Mouse (Mus musculus) retina, adult 2 months (tissue): Measurements from ENCODE around the gene Ift27.
A peak's percentile ranks its signal among the peaks of the same experiment; 100 is the strongest.

Experiments used
- DNase-seq: peaks from one replicate; pipeline ENCODE4 v3.0.0-alpha.2; 2012; ENCODE audit warnings: low read depth, low spot score

Ift27 gene

DNA sequence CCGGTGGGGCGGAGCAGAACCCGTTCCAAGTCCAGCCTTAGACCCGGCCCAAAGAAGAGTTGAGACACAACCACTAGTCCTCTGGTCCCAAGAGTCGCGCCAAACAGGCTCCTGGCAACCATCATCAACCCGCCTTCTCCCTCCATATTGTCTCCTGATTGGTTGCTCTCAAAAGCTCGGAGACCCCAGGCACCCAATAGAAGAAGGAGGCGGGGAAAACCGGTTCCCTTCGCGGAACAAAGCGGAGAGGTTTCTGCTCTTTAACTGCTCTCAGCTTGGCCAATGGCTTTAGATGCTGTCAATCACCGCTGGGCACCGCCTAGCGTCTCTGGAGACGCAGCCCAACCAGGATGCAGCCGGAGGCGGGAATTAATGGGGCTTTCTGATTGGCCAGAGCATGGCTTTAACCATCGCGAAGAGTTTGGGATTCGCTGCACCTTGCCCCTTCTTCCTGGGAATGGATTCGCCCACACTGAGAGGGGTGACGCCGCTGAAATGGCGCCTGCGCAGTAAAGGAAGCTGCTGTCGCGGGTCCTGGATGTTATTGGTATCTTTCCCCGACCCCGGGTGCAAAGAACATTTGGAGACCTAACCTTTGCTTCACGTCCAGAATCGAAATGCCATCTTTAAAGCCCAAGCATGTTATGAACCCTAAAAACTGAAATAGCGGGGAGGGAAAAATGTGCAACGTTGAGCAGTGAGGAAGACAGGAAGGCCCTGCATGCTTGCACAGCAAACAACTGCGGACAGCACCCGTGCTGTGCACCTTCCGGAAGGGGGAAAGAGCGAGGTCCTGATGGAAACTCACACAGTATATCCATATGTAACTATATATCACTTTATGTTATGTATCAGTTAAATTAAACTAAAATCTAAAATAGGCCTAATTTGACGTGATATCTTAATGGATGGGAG, at the start of gene Ift27:
TSS of gene Ift27 (minus strand) at position 136 of the 915 bp plus-strand sequence.
- peak; percentile 100 for DNase-seq

DNA sequence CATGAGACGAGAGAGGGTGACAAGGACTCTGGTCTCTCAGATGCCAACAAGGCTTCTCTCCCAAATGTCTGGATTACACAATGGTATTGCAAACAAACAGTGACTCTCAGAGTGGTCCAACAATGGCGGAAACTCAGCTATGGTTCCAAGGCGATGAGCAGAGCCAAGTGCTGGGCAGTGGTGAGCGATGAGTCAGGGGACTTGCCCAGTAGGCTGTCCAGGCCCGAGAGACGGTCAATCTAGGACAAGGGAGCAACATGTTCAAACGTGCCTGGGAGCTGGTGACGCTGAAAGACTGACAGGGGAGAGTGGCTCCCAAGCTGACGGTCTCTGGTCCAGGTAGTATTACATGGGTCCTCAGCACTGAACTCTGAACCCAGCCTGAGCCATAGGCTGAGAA, 41.4 kb upstream of the Ift27 start:
- DNase-seq = no peak

DNA sequence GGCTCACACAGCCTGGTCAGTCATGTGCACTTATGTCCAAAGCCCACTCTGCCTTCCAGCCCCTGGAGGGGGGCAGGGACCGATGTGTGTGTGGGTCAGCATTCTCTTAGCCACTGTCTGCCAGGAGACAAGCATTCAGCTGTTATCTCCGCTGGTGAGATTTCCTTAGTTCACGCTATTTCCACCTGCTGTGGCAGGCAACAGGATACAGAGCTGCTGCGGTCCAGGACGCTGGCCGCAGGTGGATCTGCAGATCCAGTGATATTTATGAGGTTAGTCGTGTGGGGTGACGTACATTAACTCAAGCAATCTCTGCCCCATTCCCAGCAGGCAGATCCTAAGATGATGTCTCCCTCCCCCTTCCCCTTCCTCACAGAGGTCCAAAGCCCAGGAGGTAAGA, 37.5 kb upstream of the Ift27 start:
- DNase-seq = no peak

DNA sequence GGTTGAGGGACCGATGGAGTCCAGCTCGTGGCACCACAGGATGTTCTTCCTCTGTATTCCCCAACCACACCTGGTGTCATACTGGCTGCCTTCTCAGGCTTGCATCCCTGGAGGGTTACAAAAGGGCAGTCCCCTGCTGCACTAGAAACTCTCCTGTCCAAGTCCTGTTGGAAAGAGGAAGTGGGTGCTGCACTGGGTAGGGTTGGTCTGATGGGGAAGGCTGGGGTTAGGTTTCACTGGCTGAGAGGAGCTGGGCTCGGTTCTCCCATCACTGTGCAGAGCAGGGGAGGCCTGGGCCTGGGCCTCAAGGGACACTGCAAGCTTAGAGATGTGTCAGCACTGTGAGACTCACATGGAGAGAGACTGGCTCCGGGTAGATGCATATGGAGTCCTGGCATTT, 36.3 kb upstream of the Ift27 start:
- DNase-seq = no peak

DNA sequence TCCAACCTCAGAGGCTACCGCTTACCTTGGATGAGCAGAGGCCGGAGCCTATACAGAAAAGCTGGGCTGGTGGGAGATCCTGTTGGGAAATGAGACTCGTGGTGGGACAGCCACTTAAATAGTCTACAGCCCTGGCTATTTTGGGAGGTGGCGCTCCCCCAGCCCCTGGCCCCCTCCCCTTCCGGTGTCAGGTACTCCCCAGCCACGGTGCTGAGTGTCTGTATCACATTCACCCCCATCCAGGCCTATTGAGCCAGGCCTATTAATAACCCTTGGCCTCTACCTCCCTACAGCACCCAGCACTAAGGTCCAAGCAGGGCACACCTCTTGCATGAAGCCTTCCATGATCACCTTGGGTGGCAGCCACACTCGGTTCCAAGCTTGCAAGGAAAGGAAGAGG, 32.4 kb upstream of the Ift27 start, which contains the start of gene Pvalb:
TSS of gene Pvalb (minus strand) at position 89 of the 400 bp plus-strand sequence.
- no peak for DNase-seq

DNA sequence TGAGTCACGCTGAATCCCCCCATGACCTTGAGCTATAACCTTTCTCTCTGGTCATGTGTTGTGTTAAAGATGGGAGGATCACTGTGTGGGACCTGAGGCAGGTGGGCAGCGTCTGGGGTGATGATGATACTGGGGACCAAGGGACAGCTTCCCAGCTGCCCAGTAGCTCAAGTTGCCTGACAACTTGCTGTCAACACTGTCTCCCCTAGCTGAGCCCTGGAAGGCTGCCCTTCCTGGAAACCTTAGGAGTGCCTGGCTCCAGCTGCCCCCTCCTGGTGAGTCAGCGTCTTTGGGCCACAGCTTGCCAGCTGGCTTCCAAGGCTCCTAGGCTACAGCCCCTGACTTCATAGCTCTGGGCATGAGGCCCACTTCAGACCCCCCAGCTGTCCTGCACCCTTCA, 31.3 kb upstream of the Ift27 start:
- no peak for DNase-seq

DNA sequence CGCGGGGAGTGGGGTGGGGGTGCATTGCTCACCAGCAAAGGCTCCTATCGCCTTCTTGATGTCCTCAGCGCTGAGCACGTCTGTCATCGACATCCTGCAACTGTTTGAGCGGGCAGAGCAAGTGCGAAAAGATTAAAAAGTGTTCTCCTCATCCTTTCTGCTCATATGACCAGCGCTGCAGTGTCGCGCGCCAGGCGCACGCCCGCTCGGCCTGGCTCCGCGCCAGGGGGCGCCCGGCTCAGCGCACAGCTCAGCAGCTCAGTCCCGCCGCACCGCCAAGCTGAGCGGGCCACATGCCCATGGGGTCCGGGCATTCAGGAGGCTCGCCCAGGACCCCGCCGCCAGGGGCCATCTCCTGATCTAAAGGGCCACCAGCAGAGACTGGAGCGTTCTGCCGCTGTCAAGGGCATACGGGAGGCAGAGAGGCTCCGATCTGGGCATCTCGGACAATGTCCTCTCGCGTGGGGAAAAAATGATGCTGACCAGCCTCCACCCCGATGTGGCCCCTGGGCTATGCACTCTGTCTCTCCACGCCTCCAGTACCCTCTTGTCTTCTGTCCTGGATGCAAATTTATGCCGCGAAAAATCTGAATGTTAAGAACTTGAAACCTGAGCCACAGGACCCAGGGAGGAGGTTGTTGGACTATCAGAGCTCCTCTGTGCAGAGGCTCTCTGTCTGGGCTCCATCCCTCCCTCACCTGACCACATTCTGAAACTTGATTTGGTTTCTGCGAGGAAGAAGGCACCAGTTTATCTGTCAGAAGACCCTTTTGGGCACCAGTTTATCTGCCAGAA, 30.3 kb upstream of the Ift27 start:
- DNase-seq = no peak

DNA sequence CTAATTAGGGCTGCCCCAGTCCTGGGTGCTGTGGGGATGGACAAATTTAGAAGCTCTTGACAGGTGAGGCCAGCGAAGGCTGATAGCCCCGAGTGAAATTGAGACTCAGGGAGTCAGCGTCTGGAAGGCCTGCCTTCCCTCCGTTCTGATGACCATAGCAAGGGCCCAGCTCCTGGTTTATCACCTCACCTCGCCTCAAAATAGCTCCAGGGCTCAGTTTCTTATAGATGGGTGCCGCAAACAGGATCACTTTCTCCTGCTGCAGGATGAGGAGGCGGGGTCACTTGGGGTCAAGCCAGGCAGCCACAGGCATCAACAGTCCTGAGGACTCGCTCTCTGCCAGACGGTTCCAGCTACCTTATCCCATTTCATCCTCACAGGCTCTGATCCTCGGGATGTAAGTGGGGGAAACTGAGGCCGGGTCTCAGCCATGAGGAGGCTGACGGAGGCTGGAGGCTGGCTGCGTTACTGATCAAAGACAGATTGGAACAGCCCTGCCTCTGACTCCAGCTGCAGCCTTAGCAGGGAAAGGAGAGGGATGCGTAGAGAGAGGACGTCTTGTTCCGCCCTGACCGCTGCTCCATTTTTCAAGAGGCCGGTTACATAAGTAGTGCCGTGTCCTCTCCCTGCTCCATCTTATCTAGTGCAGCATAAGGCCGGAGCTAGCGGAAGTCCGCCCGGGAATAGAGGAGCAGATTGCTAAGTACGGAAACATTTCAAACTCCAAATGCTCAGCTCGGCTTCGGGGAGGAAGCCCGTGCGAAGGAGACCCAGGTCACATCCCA, 21.4 kb upstream of the Ift27 start:
- DNase-seq = no peak

DNA sequence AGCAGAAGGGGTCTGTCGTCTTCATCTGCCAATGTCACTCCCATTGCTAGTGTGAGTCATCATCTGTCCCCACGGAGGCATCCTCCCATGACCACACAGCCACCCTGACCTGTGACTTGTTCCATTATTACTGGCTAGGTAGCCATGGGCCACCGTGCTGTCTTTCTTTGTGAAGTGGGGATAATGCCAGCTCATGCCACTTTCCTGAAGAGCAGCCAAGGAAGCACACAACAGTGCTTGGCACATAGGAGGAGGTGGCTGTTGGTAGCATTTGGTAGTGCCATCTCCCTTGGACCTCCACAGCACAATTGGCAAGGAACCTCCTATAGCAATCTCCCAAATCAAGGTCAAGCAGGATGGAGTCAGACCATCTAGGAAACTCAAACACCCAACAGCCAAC, 20.4 kb upstream of the Ift27 start:
- no peak for DNase-seq

DNA sequence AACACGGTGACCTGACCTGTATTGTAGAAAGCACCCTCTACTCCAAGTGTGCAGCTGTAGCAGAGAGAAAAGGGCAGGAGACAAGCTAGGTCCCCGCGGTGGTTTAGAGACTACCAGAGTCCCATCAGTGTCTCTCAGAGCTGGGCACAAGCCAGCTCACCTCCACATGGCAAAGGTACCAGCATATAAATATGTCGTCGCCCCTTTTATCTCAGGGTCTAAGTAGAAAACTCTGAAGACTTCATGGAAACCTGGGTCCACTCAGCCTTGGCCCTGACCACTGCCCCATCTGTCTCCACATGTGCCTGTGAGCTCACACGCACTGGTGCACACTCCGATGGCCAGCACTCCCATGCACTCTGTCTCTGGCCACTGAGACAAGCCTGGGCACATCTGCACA, 15.7 kb upstream of the Ift27 start:
- DNase-seq = no peak

DNA sequence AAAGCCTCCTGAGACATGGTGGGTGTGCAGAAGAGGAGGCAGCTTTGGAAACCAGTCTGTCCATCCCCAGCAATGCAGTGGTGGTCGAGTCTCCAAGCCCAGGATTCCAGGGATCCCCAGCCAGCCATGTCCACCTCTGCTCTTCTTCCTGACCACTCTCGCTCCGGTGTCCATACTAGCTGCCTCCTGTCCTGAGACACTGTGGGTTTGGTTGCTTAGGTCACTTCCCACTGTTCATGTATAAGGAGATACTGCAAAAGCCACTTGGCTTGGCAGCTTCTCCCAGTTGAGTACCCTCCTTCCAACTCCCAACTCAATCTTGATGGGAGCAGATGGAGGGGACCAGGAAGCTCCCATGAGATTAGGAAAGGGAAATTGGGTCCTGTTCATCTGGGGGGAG, 14.6 kb upstream of the Ift27 start:
- no peak for DNase-seq

DNA sequence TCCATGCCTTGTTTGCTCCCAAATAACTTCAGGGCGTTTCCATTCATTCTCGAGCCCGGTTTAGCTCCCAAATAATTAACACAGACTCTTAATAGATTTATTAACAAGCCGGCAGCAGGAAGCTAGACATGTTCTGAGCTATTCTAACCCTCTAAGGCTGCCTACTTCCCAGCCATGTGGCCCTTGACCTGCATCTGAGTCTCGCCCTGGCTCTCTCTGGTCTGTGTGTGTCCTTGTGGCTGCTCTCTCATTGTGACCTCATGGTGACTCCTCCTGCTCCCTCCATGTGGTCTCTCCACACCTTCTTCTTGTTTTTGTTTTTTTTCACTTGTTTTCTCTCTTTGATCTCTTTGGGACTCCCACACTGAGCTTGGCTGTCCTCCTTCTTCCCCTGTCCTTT, 13.0 kb upstream of the Ift27 start:
- no peak for DNase-seq

DNA sequence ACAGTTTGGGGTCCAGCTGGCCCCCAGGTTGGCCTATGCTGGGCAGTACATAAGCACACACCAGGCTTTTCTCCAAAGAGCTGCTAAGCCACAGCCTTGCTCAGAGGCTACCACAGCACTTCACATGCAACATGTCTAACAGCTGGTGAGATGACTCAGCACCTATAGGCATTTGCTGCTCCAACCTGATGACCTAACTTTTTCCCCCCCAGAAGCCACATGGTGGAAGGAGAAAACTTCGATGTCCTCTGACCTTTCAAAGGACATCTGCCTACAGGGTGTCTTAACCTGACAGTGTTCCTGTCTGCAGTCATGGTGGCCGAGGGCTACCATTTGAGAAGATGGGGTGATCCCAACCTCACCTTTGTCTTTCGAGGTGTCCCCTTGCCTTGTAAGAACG, 11.7 kb upstream of the Ift27 start:
- DNase-seq = no peak

DNA sequence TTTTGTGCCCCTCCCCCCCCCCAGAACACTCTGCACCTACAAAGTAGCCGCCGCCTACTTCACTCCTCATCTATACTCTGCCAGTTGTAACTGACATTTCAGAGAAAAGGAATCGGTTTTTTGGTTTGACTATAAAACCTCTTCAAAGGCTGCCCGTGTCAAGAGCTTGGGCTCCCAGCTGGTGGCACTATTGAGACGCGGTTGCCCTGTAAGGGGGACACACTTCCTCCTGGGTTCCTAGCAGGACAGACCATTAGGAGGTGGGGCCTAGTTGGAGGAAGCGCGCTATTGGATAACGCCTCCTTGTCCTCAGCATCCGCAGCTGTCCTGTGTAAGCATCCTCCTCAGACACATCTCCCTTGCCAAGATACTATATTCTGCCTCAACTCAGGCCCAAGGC, 10.9 kb upstream of the Ift27 start:
- DNase-seq = no peak

DNA sequence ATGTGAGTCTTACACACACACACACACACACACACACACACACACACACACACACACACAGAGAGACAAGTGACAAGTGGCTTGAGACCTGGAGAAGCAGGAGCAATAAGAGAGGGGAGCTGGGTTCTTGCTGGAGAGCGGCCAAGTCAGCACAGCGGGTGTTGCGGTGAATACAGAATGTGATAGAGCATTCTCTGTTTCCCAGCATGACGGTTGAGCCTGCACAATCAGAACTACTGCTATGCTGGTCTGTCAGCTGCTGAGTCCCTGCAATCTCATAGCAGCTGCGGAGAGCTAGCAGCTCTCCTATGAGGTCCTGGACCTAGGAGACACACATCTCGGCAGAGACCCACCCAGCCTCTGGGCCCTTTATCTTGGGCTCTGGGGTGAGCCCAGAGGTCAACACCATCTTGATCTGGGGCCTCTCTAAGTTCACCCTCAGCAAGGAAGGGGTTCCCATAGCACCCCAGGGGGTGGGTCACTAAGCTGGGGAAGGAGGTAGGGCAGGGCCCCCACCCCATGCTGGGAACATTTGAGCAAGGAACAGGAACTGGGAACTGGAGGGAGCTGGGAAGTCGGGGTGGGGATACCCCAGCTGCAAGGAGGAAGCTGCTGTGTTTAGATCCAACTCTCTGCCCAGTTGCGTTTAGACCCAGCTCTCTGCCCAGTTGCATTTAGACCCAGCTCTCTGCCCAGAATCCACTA, 7.9 kb upstream of the Ift27 start:
- no peak for DNase-seq

DNA sequence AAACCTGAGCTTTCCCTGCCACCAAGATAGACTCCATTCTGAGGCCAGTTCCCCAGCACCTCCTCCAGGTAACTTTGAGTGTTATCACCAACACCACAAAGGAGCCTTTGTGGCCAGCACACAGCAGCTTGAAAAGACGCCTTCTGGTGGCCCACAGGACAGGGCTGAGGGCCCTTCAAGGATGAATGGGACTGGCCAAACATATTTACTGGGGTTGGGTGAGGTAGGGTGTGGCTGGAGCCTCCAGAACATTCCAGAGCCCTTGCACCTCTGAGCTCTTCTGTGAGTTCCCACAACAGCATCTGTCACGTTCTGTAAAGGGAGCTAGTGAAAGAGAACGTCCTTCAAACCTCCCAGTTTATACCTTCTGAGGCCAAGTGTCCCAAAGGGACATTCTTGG, 5.9 kb upstream of the Ift27 start:
- no peak for DNase-seq

DNA sequence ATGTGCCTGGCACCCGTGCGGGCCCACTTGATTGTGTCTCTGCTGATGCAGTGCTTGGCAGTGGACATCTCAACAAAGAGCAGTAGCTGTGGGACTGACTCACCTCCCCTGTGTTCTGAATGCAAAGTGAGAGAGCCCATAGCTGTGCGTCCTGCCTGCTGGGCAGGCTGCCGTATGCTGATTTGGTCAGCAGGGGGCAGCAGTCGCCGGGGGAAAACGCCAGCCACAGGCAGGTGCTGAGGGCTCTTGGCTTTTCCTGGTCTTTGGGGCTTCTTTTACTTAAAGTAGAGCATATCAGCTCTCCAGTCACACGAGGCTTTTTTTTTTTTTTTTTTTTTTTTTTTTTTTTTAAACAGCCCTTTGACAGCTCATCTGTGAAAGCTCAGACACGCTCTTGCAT, 4.5 kb upstream of the Ift27 start:
- peak; percentile 41 for DNase-seq

DNA sequence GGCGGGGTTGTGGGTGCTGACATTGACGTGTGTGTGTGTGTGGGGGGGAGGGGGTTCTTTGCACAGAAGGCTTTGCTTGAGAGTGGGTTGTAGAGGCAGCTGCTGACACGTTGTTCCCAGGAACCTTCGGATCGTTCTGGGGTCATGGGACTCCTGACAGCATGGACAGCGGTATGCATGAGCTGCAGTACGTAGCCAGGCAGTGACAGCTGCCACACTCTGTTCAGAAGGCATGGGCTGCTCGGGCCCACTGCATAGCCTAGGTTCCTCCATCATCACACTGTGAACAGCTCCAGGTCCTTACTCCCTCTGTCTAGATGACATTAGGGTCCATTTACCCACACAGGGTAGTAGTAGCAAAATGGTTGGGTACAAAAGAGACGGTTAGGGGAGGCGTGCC, 3.4 kb upstream of the Ift27 start:
- DNase-seq = no peak

DNA sequence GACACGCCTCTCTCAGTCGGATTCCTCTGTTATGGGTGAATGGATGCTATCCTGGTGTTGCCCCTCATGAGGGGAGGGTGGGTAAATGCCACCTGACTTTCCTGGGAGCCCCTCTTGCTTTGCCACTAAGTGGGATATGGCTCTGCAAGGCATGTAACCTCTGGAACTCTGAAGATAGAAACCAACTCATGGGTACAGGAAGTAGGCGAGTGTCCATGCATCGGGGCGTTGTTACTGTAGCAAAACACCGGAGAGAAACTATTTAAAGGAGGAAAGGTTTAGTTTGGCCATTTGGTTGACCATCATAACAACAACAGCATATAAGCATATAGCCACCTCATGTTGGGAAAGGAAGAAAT, 959 bp upstream of the Ift27 start:
- DNase-seq = no peak

DNA sequence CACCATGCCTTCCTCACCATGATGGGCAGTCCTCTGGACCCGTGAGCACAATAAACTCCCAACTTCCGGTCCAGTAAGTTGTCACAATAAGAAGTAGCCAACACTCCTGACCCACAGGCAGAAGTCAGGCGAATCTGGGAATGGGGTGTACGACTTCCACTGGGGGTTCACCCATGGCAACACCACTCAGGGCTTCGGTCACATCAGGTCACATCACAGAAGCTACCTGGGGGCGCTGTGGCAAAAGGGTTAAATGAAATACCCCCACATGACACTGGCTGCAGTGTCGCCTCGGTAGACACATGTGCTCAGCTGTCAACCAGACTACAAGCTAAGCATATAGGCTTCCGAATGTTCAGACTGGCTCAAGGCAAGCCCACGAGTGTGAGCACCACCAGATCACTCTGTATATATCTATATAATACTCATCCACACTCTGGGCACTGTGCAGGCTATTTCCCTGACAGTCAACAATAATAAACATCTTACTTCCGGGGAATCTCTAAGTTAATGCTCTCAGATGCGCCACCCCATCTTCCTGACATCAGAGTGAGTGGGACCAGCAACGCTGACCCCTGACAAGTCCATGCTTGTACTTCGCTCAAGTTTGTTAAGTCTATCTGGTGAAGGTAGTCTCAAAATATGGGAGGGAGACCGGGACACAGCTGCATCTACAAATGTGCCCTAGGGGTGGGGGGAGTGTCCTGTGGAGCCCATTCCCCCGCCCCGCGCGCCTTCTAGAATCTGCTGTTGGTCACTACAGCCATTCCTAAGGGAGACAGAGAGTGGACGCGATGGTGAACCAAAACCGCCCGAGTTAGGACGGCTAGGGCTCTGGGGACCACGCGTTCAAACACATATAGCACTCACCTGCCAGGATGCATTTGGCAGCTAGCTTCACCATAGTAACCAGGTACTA, 749 bp downstream of the Ift27 start:
- DNase-seq = no peak
